Mouse (Mus musculus) heart, postnatal 0 days (tissue): ENCODE results near the gene Igf2bp3.

Experiments
- CTCF ChIP-seq: IDR thresholded peaks from 2 replicates; pipeline ENCODE4 v1.5.1; 2016; ENCODE audit warnings: antibody characterized with exemption, control low read depth, low read depth
- EP300 ChIP-seq: IDR thresholded peaks from 2 replicates; pipeline ENCODE4 v1.6.1; 2016; ENCODE audit warnings: antibody characterized with exemption, low read depth

- no peak for TF ChIP-seq CTCF
- TF ChIP-seq EP300, result no peak
Measured at GRCm38 (mm10) chr6:49079313-49079712, 135.4 kb downstream of the Igf2bp3 start.
